Mouse (Mus musculus) kidney, embryonic 14.5 days (tissue): ENCODE measurements around the gene Pcdh11x. TPM values are rescaled to one million over a fixed set of nuclear protein-coding genes. Genes with fewer than 3 reads are reported as not detected.
"Not testable (repeated sequence)": the region's sequence is repeated elsewhere in the genome, so short reads cannot be mapped to it uniquely, and the experiment has no call there.

Experiments used
- ATAC-seq: fragments of 200-750 bp; cut with Nextera tagmentation; 2 replicates; pipeline ENCODE4 v1.8.0; 2017; ENCODE audit warnings: moderate number of reproducible peaks, mild to moderate bottlenecking, moderate TSS enrichment, moderate library complexity; ENCODE audit not compliant: low FRiP score, low TSS enrichment
- H3K27ac ChIP-seq: fragments of 300-500 bp; sonication (generic); 2 replicates; pipeline ENCODE4 v1.5.1; 2014; ENCODE audit warnings: low read depth, mild to moderate bottlenecking, low read length, moderate library complexity, mixed read lengths
- H3K27me3 ChIP-seq: fragments of 300-500 bp; sonication (generic); 2 replicates; pipeline ENCODE4 v1.6.1; 2014; ENCODE audit warnings: mild to moderate bottlenecking, low read length; ENCODE audit not compliant: control insufficient read depth, insufficient read depth
- H3K36me3 ChIP-seq: fragments of 300-500 bp; sonication (generic); 2 replicates; pipeline ENCODE4 v1.6.1; 2014; ENCODE audit warnings: low read length, mixed read lengths; ENCODE audit not compliant: control insufficient read depth, insufficient read depth
- H3K4me1 ChIP-seq: fragments of 300-500 bp; sonication (generic); 2 replicates; pipeline ENCODE4 v1.6.1; 2014; ENCODE audit warnings: low read length, mixed read lengths; ENCODE audit not compliant: control insufficient read depth, insufficient read depth
- H3K4me2 ChIP-seq: fragments of 300-500 bp; sonication (generic); replicated peaks from 2 replicates; pipeline ENCODE4 v1.6.1; 2014; ENCODE audit warnings: low read depth, mild to moderate bottlenecking, low read length
- H3K4me3 ChIP-seq: fragments of 300-500 bp; sonication (generic); 2 replicates; pipeline ENCODE4 v1.5.1; 2014; ENCODE audit warnings: mild to moderate bottlenecking, low read length
- H3K9ac ChIP-seq: fragments of 300-500 bp; sonication (generic); 2 replicates; pipeline ENCODE4 v1.6.1; 2014; ENCODE audit warnings: low read depth, mild to moderate bottlenecking, low read length, moderate library complexity
- H3K9me3 ChIP-seq: fragments of 300-500 bp; sonication (generic); 2 replicates; pipeline ENCODE4 v1.6.1; 2016; ENCODE audit warnings: low read length; ENCODE audit not compliant: control insufficient read depth
- WGBS: fragments of 180-500 bp; shearing (Covaris S2); extraction: QIAGEN DNeasy Blood & Tissue Kit; methylation state at CpG from one replicate; pipeline ENCODE4 v1.1.7; 2014; 5-methylcytosine and 5-hydroxymethylcytosine counted together
- polyA plus RNA-seq: library from polyadenylated mRNA; unstranded; fragments of >200 nt; fragmentation: Nextera tagmentation; extraction: Ambion mirVana; gene quantifications from 2 replicates; pipeline ENCODE4 v1.2.1, GENCODE M21; 2014

Gene Pcdh11x
- polyA plus RNA-seq, 1 experiment from 2014 or later = 2.1 TPM

GRCm38 (mm10) chrX:120312995-120313394 is 22.9 kb downstream of the Pcdh11x start, which contains the start of gene H2afb3:
TSS of gene H2afb3 (minus strand) at chrX:120313095.
- 93% methylated on average over 9 of the region's 10 CpGs for WGBS
- not testable (repeated sequence) for H3K4me2 ChIP-seq, H3K9me3 ChIP-seq, H3K36me3 ChIP-seq, ATAC-seq, H3K4me1 ChIP-seq, H3K27ac ChIP-seq, H3K4me3 ChIP-seq, H3K27me3 ChIP-seq, H3K9ac ChIP-seq

- WGBS = 70% methylated on average over 1 of the region's 1 CpGs
- Histone ChIP-seq H3K9ac (no peak overlapping the region), H3K4me3 (no peak overlapping the region), H3K9me3 (no peaks in the 10 kb centered on the region), H3K36me3 (no peaks in the 10 kb centered on the region), H3K4me2 (no peak overlapping the region), H3K4me1 (no peaks in the 10 kb centered on the region), H3K27me3 (no peaks in the 10 kb centered on the region), H3K27ac (no peak overlapping the region)
- no peak for ATAC-seq
These were observed 176.2 kb downstream of the Pcdh11x start for GRCm38 (mm10) chrX:120466225-120466624.

DNA sequence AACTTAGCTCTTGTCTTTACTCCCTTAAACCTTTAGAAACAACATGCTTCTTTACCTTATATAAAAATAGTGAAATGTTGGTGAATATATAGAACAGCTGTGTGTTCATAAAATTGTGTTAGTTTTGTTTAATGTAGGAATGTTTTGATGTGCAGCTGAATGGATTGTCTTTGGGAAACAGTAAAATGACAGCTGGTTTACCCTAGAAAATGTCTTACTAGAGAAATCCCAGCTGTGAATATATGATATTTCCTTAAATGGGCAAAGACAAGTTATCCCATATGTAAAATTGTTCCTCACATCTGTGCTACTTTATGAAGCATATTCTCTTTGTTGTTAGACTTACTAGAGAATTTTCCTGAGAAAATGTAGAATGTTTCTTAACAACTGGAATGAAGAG is 196.4 kb downstream of the Pcdh11x start:
- H3K27ac ChIP-seq = no peak overlapping the region
- H3K9me3 ChIP-seq = no peaks in the 10 kb centered on the region
- no peak overlapping the region for H3K4me2 ChIP-seq
- H3K9ac ChIP-seq = no peak overlapping the region
- no peak for ATAC-seq
- H3K27me3 ChIP-seq = no peaks in the 10 kb centered on the region
- no peak overlapping the region for H3K4me3 ChIP-seq
- H3K36me3 ChIP-seq = no peaks in the 10 kb centered on the region
- no peaks in the 10 kb centered on the region for H3K4me1 ChIP-seq

GRCm38 (mm10) chrX:120524986-120525385 is 234.9 kb downstream of the Pcdh11x start:
- no peaks in the 10 kb centered on the region for H3K4me1 ChIP-seq
- no peak overlapping the region for H3K27ac ChIP-seq
- no peak for ATAC-seq
- no peak overlapping the region for H3K9ac ChIP-seq
- no peaks in the 10 kb centered on the region for H3K9me3 ChIP-seq
- no peak overlapping the region for H3K4me3 ChIP-seq
- WGBS = 84% methylated on average over 3 of the region's 3 CpGs
- H3K36me3 ChIP-seq = no peaks in the 10 kb centered on the region
- no peaks in the 10 kb centered on the region for H3K27me3 ChIP-seq
- H3K4me2 ChIP-seq = no peak overlapping the region

- 79% methylated on average over 1 of the region's 1 CpGs for WGBS
- Histone ChIP-seq H3K36me3 (no peaks in the 10 kb centered on the region), H3K27ac (no peak overlapping the region), H3K4me2 (no peak overlapping the region), H3K4me3 (no peak overlapping the region), H3K9ac (no peak overlapping the region), H3K27me3 (no peaks in the 10 kb centered on the region), H3K4me1 (no peaks in the 10 kb centered on the region), H3K9me3 (no peaks in the 10 kb centered on the region)
- no peak for ATAC-seq
These were observed 309.2 kb downstream of the Pcdh11x start for GRCm38 (mm10) chrX:120599309-120599708.

- Histone ChIP-seq H3K27ac (no peak overlapping the region), H3K4me1 (no peaks in the 10 kb centered on the region), H3K9me3 (no peaks in the 10 kb centered on the region), H3K9ac (no peak overlapping the region), H3K4me3 (no peak overlapping the region), H3K4me2 (no peak overlapping the region), H3K27me3 (no peaks in the 10 kb centered on the region), H3K36me3 (no peaks in the 10 kb centered on the region)
- ATAC-seq = no peak
- 67% methylated on average over 4 of the region's 4 CpGs for WGBS
These were observed 328.4 kb downstream of the Pcdh11x start for GRCm38 (mm10) chrX:120618460-120618859.

DNA sequence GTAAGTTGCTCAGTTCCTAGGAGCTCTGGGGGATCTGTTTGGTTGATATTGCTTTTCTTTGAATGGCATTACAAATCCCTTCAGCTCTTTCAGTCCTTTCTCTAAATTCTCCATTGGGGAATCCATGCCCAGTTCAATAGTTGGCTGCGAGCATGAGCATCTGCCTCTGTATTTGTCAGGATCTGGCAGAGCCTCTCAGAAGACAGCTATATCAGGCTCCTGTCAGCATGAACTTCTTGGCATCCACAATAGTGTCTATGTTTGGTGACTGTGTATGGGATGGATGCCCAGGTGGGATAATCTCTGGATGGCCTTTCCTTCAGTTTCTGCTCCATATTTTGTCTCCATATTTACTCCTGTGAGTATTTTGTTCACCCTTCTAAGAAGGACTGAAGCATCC is 380.2 kb downstream of the Pcdh11x start:
- not testable (repeated sequence) for H3K36me3 ChIP-seq, H3K9ac ChIP-seq, H3K4me2 ChIP-seq, H3K27me3 ChIP-seq, H3K4me3 ChIP-seq, ATAC-seq, H3K4me1 ChIP-seq, H3K27ac ChIP-seq, H3K9me3 ChIP-seq
- 84% methylated on average over 1 of the region's 1 CpGs for WGBS

GRCm38 (mm10) chrX:120734144-120734543 is 444.1 kb downstream of the Pcdh11x start:
- no peak overlapping the region for H3K9ac ChIP-seq
- no peak for ATAC-seq

GRCm38 (mm10) chrX:120735792-120736191 is 445.7 kb downstream of the Pcdh11x start:
- H3K36me3 ChIP-seq = no peaks in the 10 kb centered on the region
- no peaks in the 10 kb centered on the region for H3K27me3 ChIP-seq
- H3K4me3 ChIP-seq = no peak overlapping the region
- whole genome bisulfite sequencing = 56% methylated on average over 1 of the region's 1 CpGs
- H3K4me1 ChIP-seq = no peaks in the 10 kb centered on the region
- H3K9ac ChIP-seq = no peak overlapping the region
- H3K4me2 ChIP-seq = no peak overlapping the region
- no peaks in the 10 kb centered on the region for H3K9me3 ChIP-seq
- no peak overlapping the region for H3K27ac ChIP-seq
- no peak for ATAC-seq

More at GRCm38 (mm10) chrX:120734144-120734543, 444.1 kb downstream of the Pcdh11x start:
- H3K4me2 ChIP-seq = no peak overlapping the region
- no peaks in the 10 kb centered on the region for H3K27me3 ChIP-seq
- H3K4me3 ChIP-seq = no peak overlapping the region
- H3K9me3 ChIP-seq = no peaks in the 10 kb centered on the region
- H3K36me3 ChIP-seq = no peaks in the 10 kb centered on the region
- H3K27ac ChIP-seq = no peak overlapping the region
- no peaks in the 10 kb centered on the region for H3K4me1 ChIP-seq

DNA sequence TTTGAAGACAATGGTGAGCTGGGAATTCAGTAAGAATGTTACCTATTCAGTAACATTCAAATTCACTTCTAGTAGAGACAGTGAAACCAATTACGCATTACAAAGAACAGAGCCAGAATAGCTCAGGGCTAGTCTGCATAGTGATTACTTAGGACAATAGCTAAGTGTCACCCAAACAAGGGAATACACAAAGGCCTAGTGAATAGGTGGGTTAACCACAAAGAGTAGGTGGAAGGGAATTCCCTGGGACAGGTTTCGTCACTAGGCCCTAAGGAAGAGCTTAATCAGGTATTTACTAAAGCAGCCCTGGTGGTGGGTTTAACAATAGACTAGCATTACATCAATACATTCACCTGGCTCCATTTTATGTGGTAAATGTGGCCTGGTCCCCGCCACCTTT is 654.5 kb downstream of the Pcdh11x start:
- 90% methylated on average over 3 of the region's 3 CpGs for WGBS
- Histone ChIP-seq H3K27me3 (no peaks in the 10 kb centered on the region), H3K27ac (no peak overlapping the region), H3K36me3 (no peaks in the 10 kb centered on the region), H3K4me2 (no peak overlapping the region), H3K4me3 (no peak overlapping the region), H3K9ac (no peak overlapping the region), H3K9me3 (no peaks in the 10 kb centered on the region), H3K4me1 (no peaks in the 10 kb centered on the region)
- ATAC-seq = no peak
